Mouse (Mus musculus) neutrophil, adult 83 days (primary cell): ENCODE data around the gene Tab3. TPM values are rescaled to one million over a fixed set of nuclear protein-coding genes. Genes with fewer than 3 reads are reported as not detected.

Experiments
- total RNA-seq, 2 experiments: library from RNA; stranded (reverse); gene quantifications; one replicate each; pipeline ENCODE4 v1.2.4; 2023

The Tab3 gene
- total RNA-seq = 10 to 100 TPM; 12.3 to 13.5 TPM

GRCm38 (mm10) chrX:85573532-85574181 is at the start of gene Tab3:
Gene Tab3 (plus strand): TSS chrX:85574022.

Other genes starting within 250 kb of the Tab3 start
- gene Gk, start 202.8 kb downstream of the Tab3 start, total RNA-seq = 10 to 100 TPM; 18.7 to 21.5 TPM